Mouse (Mus musculus) brain, embryonic 14.5 days (tissue): ENCODE results near the gene Tet1. TPM values are rescaled to one million over a fixed set of nuclear protein-coding genes. Genes with fewer than 3 reads are reported as not detected.

Experiments
- polyA plus RNA-seq: library from polyadenylated mRNA; depleted of rRNA; stranded (reverse); fragments of >200 nt; gene quantifications from 2 replicates; pipeline ENCODE4 v1.2.3, GENCODE M21; 2012; rRNA removed

The Tet1 gene
- polyA plus RNA-seq, 1 experiment, result 10.1 TPM

Other genes with a start within 250 kb of the Tet1 start
- gene Stox1, start 182.9 kb downstream of the Tet1 start, polyA plus RNA-seq, result 1.8 and 4.1 TPM in 2 replicates
- gene Ccar1, start 116.7 kb downstream of the Tet1 start, polyA plus RNA-seq, result 87.2 and 95.7 TPM in 2 replicates
- gene Slc25a16, start 11.6 kb upstream of the Tet1 start, polyA plus RNA-seq, result 16.2 and 16.8 TPM in 2 replicates
- gene Dna2, start 38.0 kb upstream of the Tet1 start, polyA plus RNA-seq, result 11.0 and 16.7 TPM in 2 replicates
- 32.5 and 39.0 TPM in 2 replicates for gene Rufy2, start 71.2 kb upstream of the Tet1 start, polyA plus RNA-seq
- 137 and 177 TPM in 2 replicates for gene Hnrnph3, start 115.2 kb upstream of the Tet1 start, polyA plus RNA-seq
- 1.7 and 1.9 TPM in 2 replicates for gene Pbld2, start 115.3 kb upstream of the Tet1 start, polyA plus RNA-seq
- 0.12 and 0.33 TPM in 2 replicates for gene Pbld1, start 151.2 kb upstream of the Tet1 start, polyA plus RNA-seq
- gene Atoh7, start 190.7 kb upstream of the Tet1 start, polyA plus RNA-seq, result 0.54 and 3.1 TPM in 2 replicates